Mouse (Mus musculus) bone marrow, adult 2 months (tissue): ENCODE results near the gene 5730522E02Rik. TPM values are rescaled to one million over a fixed set of nuclear protein-coding genes. Genes with fewer than 3 reads are reported as not detected.

ENCODE experiments used
- H3K27ac ChIP-seq: fragments of 200-500 bp; 2 replicates; pipeline ENCODE4 v1.5.1; 2012; ENCODE audit warnings: low read depth, mild to moderate bottlenecking, control low read depth, inconsistent platforms, low read length; ENCODE audit not compliant: control insufficient read depth, poor library complexity, insufficient read depth
- H3K4me1 ChIP-seq: fragments of 200-500 bp; 2 replicates; pipeline ENCODE4 v1.6.1; 2011; ENCODE audit warnings: low read length; ENCODE audit not compliant: control insufficient read depth, insufficient read depth
- H3K4me3 ChIP-seq: fragments of 200-500 bp; replicated peaks from 2 replicates; pipeline ENCODE3; 2011; ENCODE audit warnings: mild to moderate bottlenecking, low read depth, low read length, control low read depth; ENCODE audit not compliant: control insufficient read depth
- CTCF ChIP-seq: fragments of 200-500 bp; IDR thresholded peaks from 2 replicates; pipeline ENCODE4 v1.5.1; 2011; ENCODE audit warnings: low read length, control low read depth; ENCODE audit not compliant: control insufficient read depth, insufficient read depth
- POLR2A ChIP-seq: fragments of 200-500 bp; IDR thresholded peaks from 2 replicates; pipeline ENCODE4 v1.6.1; 2011; ENCODE audit warnings: low read depth, mild to moderate bottlenecking, control low read depth, low read length, borderline replicate concordance; ENCODE audit not compliant: control insufficient read depth
- WGBS: fragments of 180-500 bp; shearing (Covaris S2); methylation state at CpG from one replicate; pipeline ENCODE4 v1.1.7; 2018; 5-methylcytosine and 5-hydroxymethylcytosine counted together
- polyA plus RNA-seq: library from polyadenylated mRNA; stranded (reverse); fragments of >200 nt; gene quantifications from 2 replicates; pipeline ENCODE4 v1.2.4, GENCODE M21; 2011; ENCODE audit warnings: low replicate concordance; ENCODE audit not compliant: missing spikeins, insufficient read depth, insufficient read length

5730522E02Rik gene
- polyA plus RNA-seq, 1 experiment = not detected

DNA sequence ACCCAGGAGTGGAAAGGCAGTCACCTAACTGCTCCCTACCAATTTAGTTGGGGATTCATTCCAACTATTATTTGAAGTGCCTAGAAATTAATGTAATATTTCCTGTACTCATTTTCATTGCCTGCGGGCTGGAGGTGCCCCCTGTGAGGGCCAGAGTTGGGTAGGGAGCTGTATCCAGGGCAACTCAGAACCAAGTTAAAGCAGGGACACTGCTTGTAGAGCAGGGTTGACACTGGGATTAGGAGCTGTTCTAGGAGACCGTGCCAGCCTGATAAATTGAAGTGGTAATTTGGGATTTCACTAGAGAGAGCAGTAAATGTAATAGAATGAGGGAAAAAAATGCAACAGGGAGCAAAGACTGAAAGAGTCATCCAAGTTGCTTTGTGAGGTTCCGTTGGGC is 51.5 kb downstream of the 5730522E02Rik start:
- no peaks in the 10 kb centered on the region; the same call in 1 of the 2 replicates for H3K4me1 ChIP-seq
- WGBS = 81% methylated on average over 3 of the region's 3 CpGs

DNA sequence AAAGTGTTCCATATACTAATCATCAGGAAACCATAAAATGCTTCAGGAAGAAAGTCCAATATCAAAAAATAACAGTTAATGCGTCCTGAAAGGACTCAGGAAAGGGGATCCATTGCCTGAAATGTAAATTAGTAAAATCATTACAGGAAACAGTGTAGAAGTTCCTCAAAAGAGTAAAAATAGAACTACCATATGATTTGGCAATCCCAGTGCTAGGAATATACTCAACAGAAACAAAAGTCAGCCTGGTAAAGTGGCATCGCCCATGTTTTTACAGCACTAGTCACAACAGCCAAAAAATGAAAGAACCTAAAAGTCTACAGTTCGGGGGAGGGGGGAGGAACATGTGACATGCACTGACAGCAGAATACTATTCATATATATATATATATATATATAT is 70.5 kb downstream of the 5730522E02Rik start:
- H3K27ac ChIP-seq = no peak overlapping the region
- 8% methylated on average over 3 of the region's 3 CpGs for WGBS
- TF ChIP-seq CTCF (no peak), POLR2A (no peak)
- no peak overlapping the region for H3K4me3 ChIP-seq
- no peaks in the 10 kb centered on the region for H3K4me1 ChIP-seq

More for the DNA sequence above, 51.5 kb downstream of the 5730522E02Rik start:
- no peak overlapping the region for H3K4me3 ChIP-seq
- no peak overlapping the region for H3K27ac ChIP-seq
- TF ChIP-seq POLR2A (no peak), CTCF (no peak)

DNA sequence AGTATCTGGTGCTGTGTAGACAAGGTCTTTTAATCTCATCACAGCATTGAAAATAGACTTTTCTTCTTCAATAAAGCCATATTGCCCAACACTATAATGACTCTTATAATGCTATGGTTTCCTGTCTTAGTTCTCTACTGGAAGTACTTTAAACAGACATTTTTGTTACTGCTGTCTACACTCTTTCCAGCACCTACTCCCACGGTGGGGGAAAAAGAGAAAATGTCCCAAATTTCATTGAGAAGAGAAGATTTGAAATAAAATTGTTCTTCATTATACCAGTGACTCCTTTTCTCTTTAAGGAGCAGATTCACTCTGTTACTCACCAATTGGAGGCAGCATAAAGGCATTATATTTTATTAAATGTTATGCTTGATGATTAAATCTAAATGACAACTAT is 72.5 kb downstream of the 5730522E02Rik start:
- H3K27ac ChIP-seq = no peak overlapping the region
- TF ChIP-seq POLR2A (no peak), CTCF (no peak)
- 56% methylated on average over 1 of the region's 1 CpGs for WGBS

DNA sequence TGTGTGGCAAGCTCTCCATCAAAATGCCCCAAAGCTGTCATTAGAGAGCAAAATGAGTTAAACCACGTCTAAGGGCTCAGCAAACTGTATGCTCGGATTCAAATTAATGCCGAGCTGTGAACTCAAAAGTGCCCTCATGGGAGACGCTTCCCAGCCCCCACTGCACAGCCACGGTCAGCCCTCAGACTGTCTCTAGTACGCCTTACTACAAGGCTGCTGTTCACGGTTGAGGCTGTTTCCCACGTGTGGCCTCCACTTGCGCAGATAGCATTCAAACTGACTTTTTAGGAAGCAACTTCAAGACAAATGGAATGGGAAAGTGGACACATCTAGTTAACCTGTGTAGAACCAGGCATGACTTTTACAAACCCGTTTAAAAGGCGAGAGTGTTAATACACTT is 79.7 kb downstream of the 5730522E02Rik start:
- H3K4me3 ChIP-seq = no peak overlapping the region
- H3K27ac ChIP-seq = no peak overlapping the region
- no peaks in the 10 kb centered on the region for H3K4me1 ChIP-seq
- WGBS = 81% methylated on average over 11 of the region's 11 CpGs
- TF ChIP-seq POLR2A = no peak
- TF ChIP-seq CTCF = no peak

More for the DNA sequence above, 72.5 kb downstream of the 5730522E02Rik start:
- no peak overlapping the region for H3K4me3 ChIP-seq
- H3K4me1 ChIP-seq = no peaks in the 10 kb centered on the region

DNA sequence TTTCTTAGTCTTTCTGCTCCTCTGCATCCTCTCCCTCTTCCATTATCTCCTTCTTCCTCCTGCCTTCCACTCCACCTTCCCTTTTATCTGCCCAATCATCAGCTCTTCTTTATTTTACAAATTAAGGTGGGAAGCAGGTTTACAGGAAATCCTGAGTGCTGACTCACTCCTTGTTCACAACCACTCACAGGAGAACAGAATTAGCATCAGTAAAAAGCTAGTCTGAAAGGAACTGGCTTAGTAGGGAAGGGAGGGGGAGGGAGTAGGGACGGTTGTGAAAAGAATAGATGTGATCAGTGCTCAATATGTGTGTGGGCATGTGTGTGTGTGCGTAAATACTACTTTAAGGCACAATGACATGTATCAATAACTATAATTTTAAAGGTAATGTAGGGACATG is 81.5 kb downstream of the 5730522E02Rik start:
- Histone ChIP-seq H3K27ac (no peak overlapping the region), H3K4me3 (no peak overlapping the region), H3K4me1 (no peaks in the 10 kb centered on the region)
- TF ChIP-seq POLR2A (no peak), CTCF (no peak)
- 13% methylated on average over 2 of the region's 2 CpGs for WGBS

DNA sequence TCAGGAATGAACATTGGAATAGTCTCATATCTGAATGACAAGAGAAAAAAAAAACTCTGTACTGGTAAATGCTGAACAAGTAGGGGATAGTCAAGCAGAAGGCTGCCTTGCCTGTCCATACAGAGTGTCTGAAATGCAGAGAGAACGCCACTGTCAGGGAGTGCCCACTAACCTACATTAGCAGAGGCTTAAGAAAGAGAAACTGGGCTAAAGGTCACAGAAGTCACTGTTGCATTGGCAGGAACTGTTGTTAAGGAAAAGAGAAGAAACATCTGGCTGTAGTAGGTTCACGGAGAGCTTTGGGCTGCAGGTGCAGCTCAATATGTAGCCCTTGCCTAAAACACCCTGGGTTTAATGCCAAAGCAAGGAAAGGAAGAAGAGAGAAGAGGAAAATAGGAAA is 82.2 kb downstream of the 5730522E02Rik start:
- WGBS = 6% methylated on average over 2 of the region's 2 CpGs
- Histone ChIP-seq H3K4me3 (no peak overlapping the region), H3K27ac (no peak overlapping the region), H3K4me1 (no peaks in the 10 kb centered on the region)
- no peak for TF ChIP-seq CTCF
- no peak for TF ChIP-seq POLR2A

DNA sequence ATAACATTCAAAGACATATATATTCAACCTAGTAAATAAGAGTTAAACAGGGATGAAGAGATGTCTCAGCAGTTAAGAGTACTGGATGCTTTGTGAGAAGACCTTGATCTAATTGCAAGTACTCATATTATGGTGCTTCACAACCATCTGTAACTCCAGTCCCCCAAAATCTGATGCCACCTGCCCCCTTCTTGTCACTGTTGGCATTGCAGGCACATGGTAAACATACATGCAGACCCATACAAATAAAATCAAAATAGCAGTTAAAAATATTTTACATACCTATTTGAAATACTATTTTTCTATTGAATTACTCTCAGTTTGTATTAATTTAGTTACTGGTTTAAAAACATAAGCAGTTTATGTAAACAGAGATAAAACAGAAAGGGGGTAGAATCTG is 84.6 kb downstream of the 5730522E02Rik start:
- H3K4me3 ChIP-seq = no peak overlapping the region
- TF ChIP-seq POLR2A (no peak), CTCF (no peak)
- H3K27ac ChIP-seq = no peak overlapping the region
- H3K4me1 ChIP-seq = no peaks in the 10 kb centered on the region

DNA sequence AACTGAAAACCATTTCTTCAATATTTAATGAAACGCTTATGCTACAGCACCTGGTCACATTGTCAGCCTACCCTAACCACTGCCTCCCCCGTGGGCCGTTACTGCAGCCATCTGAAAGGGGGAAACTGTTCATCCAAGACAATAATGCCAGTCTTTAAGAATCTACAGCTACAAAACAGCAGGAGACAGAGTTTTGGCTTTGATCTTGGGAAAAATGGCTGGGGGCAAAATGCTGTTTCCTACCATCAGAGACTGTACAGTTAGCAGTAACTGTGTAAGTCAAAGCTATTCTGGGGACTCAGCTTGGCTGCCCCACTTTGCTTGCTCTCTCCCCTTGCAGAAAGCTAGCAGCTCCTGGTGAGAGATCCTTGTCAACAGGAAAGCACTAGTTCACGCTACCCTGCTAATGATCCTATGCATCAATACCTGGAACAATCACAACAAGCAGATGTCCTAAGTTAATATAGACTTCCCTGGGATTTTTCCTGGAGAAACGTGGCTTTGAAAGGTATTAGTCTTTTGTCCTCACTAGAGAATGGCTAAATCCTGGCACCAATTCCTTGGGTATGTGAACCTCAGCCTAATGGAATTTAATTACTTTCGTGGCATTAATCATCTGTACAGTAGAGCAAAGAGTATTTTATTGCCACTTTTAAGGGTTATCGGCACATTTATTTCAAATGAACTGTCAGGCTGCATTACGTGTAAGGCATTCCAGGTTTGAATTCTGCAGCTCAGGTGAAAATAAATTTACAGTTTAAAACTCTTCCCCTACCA is 89.6 kb downstream of the 5730522E02Rik start:
- Histone ChIP-seq H3K4me1 (no peaks in the 10 kb centered on the region), H3K27ac (no peak overlapping the region), H3K4me3 (no peak overlapping the region)
- TF ChIP-seq CTCF (no peak), POLR2A (no peak)
- WGBS = 74% methylated on average over 8 of the region's 8 CpGs

DNA sequence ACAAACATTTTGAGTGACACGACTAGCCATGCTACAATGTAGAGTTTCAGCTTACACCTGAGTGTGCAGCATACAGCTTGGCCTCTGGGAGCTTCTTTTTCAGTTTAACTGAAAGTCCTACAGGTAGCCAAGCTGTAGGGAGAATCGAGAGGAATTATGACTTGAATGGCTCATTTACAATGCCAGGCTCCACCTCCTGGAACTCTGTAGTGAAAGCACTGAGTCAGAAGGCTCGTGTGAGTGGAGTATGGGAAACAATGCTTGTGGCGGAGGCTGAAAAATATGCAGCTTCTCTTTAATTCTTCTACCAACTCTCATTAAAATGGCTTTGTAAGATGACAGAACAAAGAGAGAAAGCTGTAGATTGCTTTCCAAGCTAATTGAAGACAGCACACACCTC is 92.9 kb downstream of the 5730522E02Rik start:
- no peak overlapping the region for H3K27ac ChIP-seq
- WGBS = 71% methylated on average over 4 of the region's 4 CpGs
- H3K4me3 ChIP-seq = no peak overlapping the region
- no peak for TF ChIP-seq POLR2A
- H3K4me1 ChIP-seq = no peaks in the 10 kb centered on the region
